Mouse (Mus musculus): ENCODE measurements around the gene Thsd4. TPM values are rescaled to one million over a fixed set of nuclear protein-coding genes. Genes with fewer than 3 reads are reported as not detected.
A peak's percentile ranks its signal among the peaks of the same experiment; 100 is the strongest.

Gene Thsd4
- polyA plus RNA-seq, 1 experiment: 1.3 TPM

GRCm38 (mm10) chr9:60094211-60094610 is 427.6 kb downstream of the Thsd4 start:
- TF ChIP-seq CTCF (IDR thresholded peaks at IDR 0.05; ENCODE audit: control insufficient read depth, insufficient read depth, insufficient read length) (no peak), FOSL1 (IDR thresholded peaks at IDR 0.05; ENCODE audit: insufficient read depth, low read length, poor library complexity, severe bottlenecking) (no peak), CEBPB (IDR thresholded peaks at IDR 0.05; ENCODE audit: low read depth) (no peak), USF1 (IDR thresholded peaks at IDR 0.05; ENCODE audit: low read depth) (no peak), MYOG (IDR thresholded peaks at IDR 0.05; ENCODE audit: control insufficient read depth, extremely low read depth, insufficient read length) (no peak), MAX (IDR thresholded peaks at IDR 0.05) (no peak), MYOD1 (IDR thresholded peaks at IDR 0.05; ENCODE audit: control insufficient read depth, insufficient read length, low read depth) (no peak)
- no peaks in the 10 kb centered on the region for H3K79me3 ChIP-seq (ENCODE audit: low read depth)
- no peak overlapping the region for H3ac ChIP-seq (ENCODE audit: control insufficient read depth, insufficient read length, low read depth)

GRCm38 (mm10) chr9:60092428-60092827 is 429.4 kb downstream of the Thsd4 start:
- H3ac ChIP-seq (ENCODE audit: control insufficient read depth, insufficient read length, low read depth): no peak overlapping the region
- TF ChIP-seq FOSL1 (IDR thresholded peaks at IDR 0.05; ENCODE audit: insufficient read depth, low read length, poor library complexity, severe bottlenecking) (no peak), MAX (IDR thresholded peaks at IDR 0.05) (no peak), USF1 (IDR thresholded peaks at IDR 0.05; ENCODE audit: low read depth) (no peak), MYOD1 (IDR thresholded peaks at IDR 0.05; ENCODE audit: control insufficient read depth, insufficient read length, low read depth) (no peak), CEBPB (IDR thresholded peaks at IDR 0.05; ENCODE audit: low read depth) (no peak), MYOG (IDR thresholded peaks at IDR 0.05; ENCODE audit: control insufficient read depth, extremely low read depth, insufficient read length) (no peak), CTCF (IDR thresholded peaks at IDR 0.05; ENCODE audit: control insufficient read depth, insufficient read depth, insufficient read length) (no peak)

More at GRCm38 (mm10) chr9:60094211-60094610, 427.6 kb downstream of the Thsd4 start:
- Histone ChIP-seq H3K79me2 (ENCODE audit: control insufficient read depth, insufficient read depth) (no peaks in the 10 kb centered on the region), H3K4me3 (ENCODE audit: insufficient read depth, poor library complexity, severe bottlenecking) (no peak overlapping the region), H3K27me3 (ENCODE audit: control insufficient read depth, insufficient read depth, insufficient read length) (peaks cover 32% of the 10 kb centered on the region), H3K36me3 (ENCODE audit: control insufficient read depth, insufficient read depth) (no peaks in the 10 kb centered on the region)

GRCm38 (mm10) chr9:60089441-60089840 is 432.4 kb downstream of the Thsd4 start:
- no peak overlapping the region for H3K4me3 ChIP-seq (ENCODE audit: insufficient read depth, poor library complexity, severe bottlenecking)
- TF ChIP-seq MAX (IDR thresholded peaks at IDR 0.05): no peak
- TF ChIP-seq MYOD1 (IDR thresholded peaks at IDR 0.05; ENCODE audit: control insufficient read depth, insufficient read length, low read depth): no peak
- TF ChIP-seq CTCF (IDR thresholded peaks at IDR 0.05; ENCODE audit: control insufficient read depth, insufficient read depth, insufficient read length): no peak
- no peak for TF ChIP-seq FOSL1 (IDR thresholded peaks at IDR 0.05; ENCODE audit: insufficient read depth, low read length, poor library complexity, severe bottlenecking)
- no peak for TF ChIP-seq MYOG (IDR thresholded peaks at IDR 0.05; ENCODE audit: control insufficient read depth, extremely low read depth, insufficient read length)
- no peak for TF ChIP-seq CEBPB (IDR thresholded peaks at IDR 0.05; ENCODE audit: low read depth)
- TF ChIP-seq USF1 (IDR thresholded peaks at IDR 0.05; ENCODE audit: low read depth): no peak
- no peaks in the 10 kb centered on the region for H3K79me2 ChIP-seq (ENCODE audit: control insufficient read depth, insufficient read depth)
- no peaks in the 10 kb centered on the region for H3K79me3 ChIP-seq (ENCODE audit: low read depth)
- no peak overlapping the region for H3ac ChIP-seq (ENCODE audit: control insufficient read depth, insufficient read length, low read depth)
- peaks cover 39% of the 10 kb centered on the region for H3K27me3 ChIP-seq (ENCODE audit: control insufficient read depth, insufficient read depth, insufficient read length)
- no peaks in the 10 kb centered on the region for H3K36me3 ChIP-seq (ENCODE audit: control insufficient read depth, insufficient read depth)

More at GRCm38 (mm10) chr9:60092428-60092827, 429.4 kb downstream of the Thsd4 start:
- Histone ChIP-seq H3K27me3 (ENCODE audit: control insufficient read depth, insufficient read depth, insufficient read length) (peaks cover 33% of the 10 kb centered on the region), H3K36me3 (ENCODE audit: control insufficient read depth, insufficient read depth) (no peaks in the 10 kb centered on the region), H3K4me3 (ENCODE audit: insufficient read depth, poor library complexity, severe bottlenecking) (no peak overlapping the region), H3K79me2 (ENCODE audit: control insufficient read depth, insufficient read depth) (no peaks in the 10 kb centered on the region), H3K79me3 (ENCODE audit: low read depth) (no peaks in the 10 kb centered on the region)

- Histone ChIP-seq H3K4me3 (ENCODE audit: insufficient read depth, poor library complexity, severe bottlenecking) (no peak overlapping the region), H3ac (ENCODE audit: control insufficient read depth, insufficient read length, low read depth) (no peak overlapping the region), H3K79me3 (ENCODE audit: low read depth) (no peaks in the 10 kb centered on the region), H3K36me3 (ENCODE audit: control insufficient read depth, insufficient read depth) (no peaks in the 10 kb centered on the region), H3K27me3 (ENCODE audit: control insufficient read depth, insufficient read depth, insufficient read length) (peaks cover 29% of the 10 kb centered on the region), H3K79me2 (ENCODE audit: control insufficient read depth, insufficient read depth) (no peaks in the 10 kb centered on the region)
- peak; percentile 31 for TF ChIP-seq CTCF (IDR thresholded peaks at IDR 0.05; ENCODE audit: control insufficient read depth, insufficient read depth, insufficient read length)
- no peak for TF ChIP-seq FOSL1 (IDR thresholded peaks at IDR 0.05; ENCODE audit: insufficient read depth, low read length, poor library complexity, severe bottlenecking)
Observed at GRCm38 (mm10) chr9:60088101-60088500, 433.7 kb downstream of the Thsd4 start.

- H3K4me3 ChIP-seq (ENCODE audit: insufficient read depth, poor library complexity, severe bottlenecking): no peak overlapping the region
- no peaks in the 10 kb centered on the region for H3K36me3 ChIP-seq (ENCODE audit: control insufficient read depth, insufficient read depth)
- H3K79me3 ChIP-seq (ENCODE audit: low read depth): no peaks in the 10 kb centered on the region
- H3ac ChIP-seq (ENCODE audit: control insufficient read depth, insufficient read length, low read depth): no peak overlapping the region
- TF ChIP-seq MYOG (IDR thresholded peaks at IDR 0.05; ENCODE audit: control insufficient read depth, extremely low read depth, insufficient read length): no peak
- TF ChIP-seq CTCF (IDR thresholded peaks at IDR 0.05; ENCODE audit: control insufficient read depth, insufficient read depth, insufficient read length): no peak
- TF ChIP-seq CEBPB (IDR thresholded peaks at IDR 0.05; ENCODE audit: low read depth): no peak
- no peak for TF ChIP-seq MYOD1 (IDR thresholded peaks at IDR 0.05; ENCODE audit: control insufficient read depth, insufficient read length, low read depth)
- no peak for TF ChIP-seq MAX (IDR thresholded peaks at IDR 0.05)
- TF ChIP-seq USF1 (IDR thresholded peaks at IDR 0.05; ENCODE audit: low read depth): no peak
- no peak for TF ChIP-seq FOSL1 (IDR thresholded peaks at IDR 0.05; ENCODE audit: insufficient read depth, low read length, poor library complexity, severe bottlenecking)
- peaks cover 5% of the 10 kb centered on the region for H3K27me3 ChIP-seq (ENCODE audit: control insufficient read depth, insufficient read depth, insufficient read length)
- H3K79me2 ChIP-seq (ENCODE audit: control insufficient read depth, insufficient read depth): no peaks in the 10 kb centered on the region
Observed at GRCm38 (mm10) chr9:60082107-60082581, 439.7 kb downstream of the Thsd4 start.

- Histone ChIP-seq H3ac (ENCODE audit: control insufficient read depth, insufficient read length, low read depth) (no peak overlapping the region), H3K36me3 (ENCODE audit: control insufficient read depth, insufficient read depth) (no peaks in the 10 kb centered on the region), H3K79me3 (ENCODE audit: low read depth) (no peaks in the 10 kb centered on the region), H3K4me3 (ENCODE audit: insufficient read depth, poor library complexity, severe bottlenecking) (no peak overlapping the region), H3K27me3 (ENCODE audit: control insufficient read depth, insufficient read depth, insufficient read length) (no peaks in the 10 kb centered on the region), H3K79me2 (ENCODE audit: control insufficient read depth, insufficient read depth) (no peaks in the 10 kb centered on the region)
- TF ChIP-seq MYOD1 (IDR thresholded peaks at IDR 0.05; ENCODE audit: control insufficient read depth, insufficient read length, low read depth): no peak
- no peak for TF ChIP-seq MYOG (IDR thresholded peaks at IDR 0.05; ENCODE audit: control insufficient read depth, extremely low read depth, insufficient read length)
- no peak for TF ChIP-seq FOSL1 (IDR thresholded peaks at IDR 0.05; ENCODE audit: insufficient read depth, low read length, poor library complexity, severe bottlenecking)
- no peak for TF ChIP-seq CTCF (IDR thresholded peaks at IDR 0.05; ENCODE audit: control insufficient read depth, insufficient read depth, insufficient read length)
- TF ChIP-seq CEBPB (IDR thresholded peaks at IDR 0.05; ENCODE audit: low read depth): no peak
- TF ChIP-seq USF1 (IDR thresholded peaks at IDR 0.05; ENCODE audit: low read depth): no peak
- TF ChIP-seq MAX (IDR thresholded peaks at IDR 0.05): no peak
Observed at GRCm38 (mm10) chr9:60077761-60078160, 444.1 kb downstream of the Thsd4 start.
